ENCODE assay signal across 16 mouse cellular contexts in genomic region chr9:9269305-9269704, GRCm38 (mm10). TPM values are rescaled to one million over a fixed set of nuclear protein-coding genes. Genes with fewer than 3 reads are reported as not detected.
DNase-seq lines count a peak whose midpoint lies in the region; ATAC-seq and TF ChIP-seq lines count a peak whose summit lies in the region.
"Had no signal": no experiment of that assay in that cellular context is flagged by ENCODE, and none has a peak within 500 bp of the region (broad histone marks: within the 10 kb centered on the region; RNA-seq: fewer than 3 reads in every experiment).

No protein-coding gene starts in this region.

- H3K27me3 ChIP-seq in neural tube, embryonic 11.5 days (ENCODE audit: control insufficient read depth, insufficient read depth, low read length) = no peaks in the 10 kb centered on the region
- H3K27me3 ChIP-seq in neural tube, embryonic 15.5 days (replicated peaks) = no peaks in the 10 kb centered on the region
- no peaks in the 10 kb centered on the region for H3K27me3 ChIP-seq in forebrain, embryonic 11.5 days (ENCODE audit: control insufficient read depth, insufficient read depth, low read length)
- H3K27me3 ChIP-seq in hindbrain, postnatal 0 days (ENCODE audit: insufficient read depth, low read length) = no peaks in the 10 kb centered on the region
- H3K27me3 ChIP-seq: heart, embryonic 15.5 days; kidney, embryonic 15.5 days had no signal

- ATAC-seq in neural tube, embryonic 11.5 days (ENCODE audit: insufficient read depth, low FRiP score, low TSS enrichment) = peak; percentile 60; the same call in 1 of the 2 replicates
- no peak for ATAC-seq in neural tube, embryonic 15.5 days (ENCODE audit: low FRiP score)
- peak; percentile 78 for ATAC-seq in forebrain, embryonic 11.5 days (replicated peaks; ENCODE audit: low FRiP score)
- ATAC-seq in hindbrain, postnatal 0 days = no peak
- ATAC-seq in megakaryocyte-erythroid progenitor cell, adult 5-6 weeks (replicated peaks; ENCODE audit: low FRiP score, low TSS enrichment, poor library complexity, severe bottlenecking) = no peak

- no peak overlapping the region for H3K27ac ChIP-seq in neural tube, embryonic 11.5 days (ENCODE audit: low read depth, low read length)
- H3K27ac ChIP-seq in neural tube, embryonic 15.5 days (replicated peaks) = no peak overlapping the region
- H3K27ac ChIP-seq in forebrain, embryonic 11.5 days (ENCODE audit: low read depth, low read length) = peak overlapping the region; percentile 31; the same call in 1 of the 2 replicates
- H3K27ac ChIP-seq in hindbrain, postnatal 0 days = no peak overlapping the region
- H3K27ac ChIP-seq: heart, embryonic 15.5 days; kidney, embryonic 15.5 days; layer of hippocampus, adult 2 months had no signal

- no peaks in the 10 kb centered on the region for H3K36me3 ChIP-seq in neural tube, embryonic 11.5 days (ENCODE audit: control insufficient read depth, insufficient read depth, low read length)
- no peaks in the 10 kb centered on the region for H3K36me3 ChIP-seq in neural tube, embryonic 15.5 days
- no peaks in the 10 kb centered on the region for H3K36me3 ChIP-seq in forebrain, embryonic 11.5 days (ENCODE audit: control insufficient read depth, insufficient read depth, low read length)
- no peaks in the 10 kb centered on the region for H3K36me3 ChIP-seq in hindbrain, postnatal 0 days (ENCODE audit: insufficient read depth, low read length)
- H3K36me3 ChIP-seq: heart, embryonic 15.5 days; kidney, embryonic 15.5 days had no signal

- H3K4me3 ChIP-seq in neural tube, embryonic 11.5 days (ENCODE audit: low read depth, low read length) = no peak overlapping the region
- no peak overlapping the region for H3K4me3 ChIP-seq in neural tube, embryonic 15.5 days (replicated peaks)
- H3K4me3 ChIP-seq in forebrain, embryonic 11.5 days (ENCODE audit: low read depth, low read length) = no peak overlapping the region
- H3K4me3 ChIP-seq in hindbrain, postnatal 0 days (ENCODE audit: low read length) = no peak overlapping the region
- H3K4me3 ChIP-seq: heart, embryonic 15.5 days; kidney, embryonic 15.5 days; layer of hippocampus, adult 2 months had no signal

- DNase-seq in neural tube, embryonic 11.5 days (ENCODE audit: low spot score) = no peak
- no peak for DNase-seq in forebrain, embryonic 11.5 days (ENCODE audit: low spot score)
- peak; percentile 10 for DNase-seq in hindbrain, postnatal 0 days (ENCODE audit: low spot score)
- no peak for DNase-seq in MN1 (ENCODE audit: low spot score)
- no peak for DNase-seq in frontal cortex, adult 2 months (ENCODE audit: extremely low spot score in 1 of 2, low spot score in 1 of 2)
- DNase-seq: adrenal gland, adult 8-10 months; cerebellum, adult 9-10 months; lung, postnatal 10 days; right cerebral cortex, postnatal 14 days; thymus, adult 18-20 months had no signal

- no peaks in the 10 kb centered on the region for H3K9me3 ChIP-seq in neural tube, embryonic 11.5 days (ENCODE audit: control insufficient read depth, low read length)
- H3K9me3 ChIP-seq in neural tube, embryonic 15.5 days (replicated peaks) = no peaks in the 10 kb centered on the region
- H3K9me3 ChIP-seq in forebrain, embryonic 11.5 days (ENCODE audit: control insufficient read depth, low read length) = no peaks in the 10 kb centered on the region
- H3K9me3 ChIP-seq in hindbrain, postnatal 0 days (ENCODE audit: low read length) = no peaks in the 10 kb centered on the region
- H3K9me3 ChIP-seq: heart, embryonic 15.5 days; kidney, embryonic 15.5 days had no signal

- WGBS in neural tube, embryonic 11.5 days = 12% methylated on average over 2 of the region's 2 CpGs
- 3% methylated on average over 2 of the region's 2 CpGs for WGBS in neural tube, embryonic 15.5 days
- WGBS in forebrain, embryonic 11.5 days = 4% methylated on average over 2 of the region's 2 CpGs
- WGBS in hindbrain, postnatal 0 days = 8% methylated on average over 2 of the region's 2 CpGs

- H3K9ac ChIP-seq in neural tube, embryonic 11.5 days (ENCODE audit: low read length) = no peak overlapping the region
- no peak overlapping the region for H3K9ac ChIP-seq in neural tube, embryonic 15.5 days (replicated peaks)
- H3K9ac ChIP-seq in forebrain, embryonic 11.5 days (ENCODE audit: low read length) = no peak overlapping the region
- H3K9ac ChIP-seq in hindbrain, postnatal 0 days (replicated peaks; ENCODE audit: low read length) = no peak overlapping the region
- H3K9ac ChIP-seq: heart, embryonic 15.5 days; kidney, embryonic 15.5 days had no signal

- no peaks in the 10 kb centered on the region for H3K4me1 ChIP-seq in neural tube, embryonic 11.5 days (ENCODE audit: control insufficient read depth, insufficient read depth, low read length)
- H3K4me1 ChIP-seq in neural tube, embryonic 15.5 days = no peaks in the 10 kb centered on the region
- H3K4me1 ChIP-seq in forebrain, embryonic 11.5 days (replicated peaks; ENCODE audit: control insufficient read depth, insufficient read depth, low read length) = no peaks in the 10 kb centered on the region; the same call in 1 of the 2 replicates
- H3K4me1 ChIP-seq in hindbrain, postnatal 0 days (ENCODE audit: insufficient read depth, low read length) = no peaks in the 10 kb centered on the region
- H3K4me1 ChIP-seq: heart, embryonic 15.5 days; kidney, embryonic 15.5 days had no signal

- H3K4me2 ChIP-seq in neural tube, embryonic 11.5 days (ENCODE audit: low read depth) = no peak overlapping the region
- H3K4me2 ChIP-seq in neural tube, embryonic 15.5 days = no peak overlapping the region
- H3K4me2 ChIP-seq in forebrain, embryonic 11.5 days (ENCODE audit: low read depth, low read length, severe bottlenecking) = no peak overlapping the region
- H3K4me2 ChIP-seq in hindbrain, postnatal 0 days (ENCODE audit: low read depth, low read length) = no peak overlapping the region
- H3K4me2 ChIP-seq: heart, embryonic 15.5 days; kidney, embryonic 15.5 days; liver, embryonic 11.5 days had no signal

- no peak for TF ChIP-seq CTCF in hindbrain, postnatal 0 days (IDR thresholded peaks at IDR 0.05; ENCODE audit: low read depth)

RNA-seq across cellular contexts. Expression of gene Arhgap42, which starts 30.4 kb away (rescaled TPM):
- 22.3 and 26.5 TPM in 2 replicates for polyA plus RNA-seq in neural tube, embryonic 11.5 days (2014; fragmentation: Nextera tagmentation; extraction: Ambion mirVana)
- polyA plus RNA-seq in neural tube, embryonic 15.5 days (2015; fragmentation: Nextera tagmentation; extraction: Ambion mirVana) = 17.0 and 21.0 TPM in 2 replicates
- polyA plus RNA-seq in forebrain, embryonic 11.5 days (2014; fragmentation: Nextera tagmentation; extraction: Ambion mirVana) = 19.8 and 20.6 TPM in 2 replicates
- 5.9 and 13.0 TPM in 2 replicates for total RNA-seq in hindbrain, postnatal 0 days (2014; rRNA removed)
- 13.0 and 15.4 TPM in 2 replicates for polyA plus RNA-seq in hindbrain, postnatal 0 days (2015; fragmentation: Nextera tagmentation; extraction: Ambion mirVana)
- not detected in 2 replicates for total RNA-seq in megakaryocyte-erythroid progenitor cell, adult 5-6 weeks (2014; fragmentation: Nextera tagmentation)
- not detected in 2 replicates for total RNA-seq in megakaryocyte-erythroid progenitor cell, adult 5-6 weeks (2017)
- 7.6 and 9.0 TPM in 2 replicates for polyA plus RNA-seq in frontal cortex, adult 2 months (2012; rRNA removed)

Comparison
In these comparisons a context has a peak if more than half of its experiments do, and no peak if none do; other contexts are left out.
1. ATAC-seq: peak in neural tube, embryonic 11.5 days (single experiment) and forebrain, embryonic 11.5 days (single experiment); none in neural tube, embryonic 15.5 days (single experiment), hindbrain, postnatal 0 days (single experiment) and megakaryocyte-erythroid progenitor cell, adult 5-6 weeks (single experiment).